Comparison of ENCODE assay signal across 26 mouse cellular contexts in genomic region chr13:39849391-39849790, GRCm38 (mm10).
DNase-seq lines count a peak whose midpoint lies in the region; ATAC-seq and TF ChIP-seq lines count a peak whose summit lies in the region.
"Had no signal": no experiment of that assay in that cellular context is flagged by ENCODE, and none has a peak within 500 bp of the region (broad histone marks: within the 10 kb centered on the region; RNA-seq: fewer than 3 reads in every experiment).

No protein-coding gene starts in this region.

- H3K27ac ChIP-seq in embryonic fibroblast, embryonic 13.5 days (ENCODE audit: insufficient read depth, low read length) = peak overlapping the region; percentile 90
- no peak overlapping the region for H3K27ac ChIP-seq in hindbrain, embryonic 14.5 days
- H3K27ac ChIP-seq: forebrain, embryonic 12.5 days; forebrain, embryonic 15.5 days; heart, adult 2 months; heart, embryonic 10.5 days; heart, embryonic 13.5 days; hindbrain, embryonic 12.5 days; intestine, embryonic 15.5 days had no signal

- H3K9ac ChIP-seq in hindbrain, embryonic 14.5 days = no peak overlapping the region
- H3K9ac ChIP-seq: forebrain, embryonic 12.5 days; forebrain, embryonic 15.5 days; heart, embryonic 13.5 days; hindbrain, embryonic 12.5 days; intestine, embryonic 15.5 days had no signal

- DNase-seq in 416B (ENCODE audit: low read depth) = peak; percentile 93
- peak; percentile 51 for DNase-seq in NIH3T3 (ENCODE audit: low read depth)
- no peak for DNase-seq in cerebellum, adult 11 months
- DNase-seq in retina, postnatal 1 day = no peak
- no peak for DNase-seq in adrenal gland, postnatal 10 days
- no peak for DNase-seq in hindbrain, embryonic 14.5 days (ENCODE audit: low spot score)
- DNase-seq: adrenal gland, adult 2 months; adrenal gland, postnatal 25 days; cerebellum, adult 18-20 months; cerebellum, adult 9-10 months; cerebellum, postnatal 14 days; gastrocnemius, postnatal 10 days; gastrocnemius, postnatal 36 days; heart, adult 2 months; heart, postnatal 14 days; heart, postnatal 4 days; kidney, adult 11 months; kidney, adult 8-10 months had no signal

- no peak for TF ChIP-seq CTCF in embryonic fibroblast, embryonic 13.5 days (IDR thresholded peaks at IDR 0.05; ENCODE audit: borderline replicate concordance, insufficient read depth, low read length)

- 90% methylated on average over 1 of the region's 1 CpGs for WGBS in hindbrain, embryonic 14.5 days

- H3K4me3 ChIP-seq in embryonic fibroblast, embryonic 13.5 days (ENCODE audit: insufficient read depth, low read length) = no peak overlapping the region
- H3K4me3 ChIP-seq in hindbrain, embryonic 14.5 days (replicated peaks; ENCODE audit: low read length) = no peak overlapping the region
- H3K4me3 ChIP-seq: forebrain, embryonic 12.5 days; forebrain, embryonic 15.5 days; heart, adult 2 months; heart, embryonic 10.5 days; heart, embryonic 13.5 days; hindbrain, embryonic 12.5 days; intestine, embryonic 15.5 days had no signal

- no peaks in the 10 kb centered on the region for H3K36me3 ChIP-seq in hindbrain, embryonic 14.5 days (replicated peaks; ENCODE audit: control insufficient read depth, insufficient read depth)
- H3K36me3 ChIP-seq: forebrain, embryonic 12.5 days; forebrain, embryonic 15.5 days; heart, embryonic 10.5 days; heart, embryonic 13.5 days; hindbrain, embryonic 12.5 days; intestine, embryonic 15.5 days had no signal

- no peaks in the 10 kb centered on the region for H3K4me1 ChIP-seq in embryonic fibroblast, embryonic 13.5 days (ENCODE audit: control insufficient read depth, insufficient read depth, low read length)
- H3K4me1 ChIP-seq in hindbrain, embryonic 14.5 days (replicated peaks; ENCODE audit: control insufficient read depth, insufficient read depth, low read length) = no peaks in the 10 kb centered on the region
- H3K4me1 ChIP-seq: forebrain, embryonic 12.5 days; forebrain, embryonic 15.5 days; heart, embryonic 10.5 days; heart, embryonic 13.5 days; hindbrain, embryonic 12.5 days; intestine, embryonic 15.5 days had no signal

- no peak for TF ChIP-seq POLR2A in embryonic fibroblast, embryonic 13.5 days (IDR thresholded peaks at IDR 0.05; ENCODE audit: low read depth, low read length)

- no peak overlapping the region for H3K4me2 ChIP-seq in hindbrain, embryonic 14.5 days (replicated peaks)
- H3K4me2 ChIP-seq: forebrain, embryonic 12.5 days; forebrain, embryonic 15.5 days; heart, embryonic 13.5 days; hindbrain, embryonic 12.5 days; intestine, embryonic 15.5 days had no signal

- H3K27me3 ChIP-seq in hindbrain, embryonic 14.5 days (ENCODE audit: control insufficient read depth, insufficient read depth, low read length) = no peaks in the 10 kb centered on the region
- H3K27me3 ChIP-seq: forebrain, embryonic 12.5 days; forebrain, embryonic 15.5 days; heart, embryonic 13.5 days; hindbrain, embryonic 12.5 days; intestine, embryonic 15.5 days had no signal

- no peak for ATAC-seq in hindbrain, embryonic 14.5 days (ENCODE audit: low FRiP score)
- ATAC-seq: forebrain, embryonic 15.5 days; hindbrain, embryonic 16.5 days; intestine, embryonic 15.5 days had no signal

- H3K9me3 ChIP-seq in hindbrain, embryonic 14.5 days (ENCODE audit: control insufficient read depth, low read length) = no peaks in the 10 kb centered on the region
- H3K9me3 ChIP-seq: forebrain, embryonic 12.5 days; forebrain, embryonic 15.5 days; heart, embryonic 10.5 days; heart, embryonic 13.5 days; hindbrain, embryonic 12.5 days; intestine, embryonic 15.5 days had no signal

Comparison
In these comparisons a context has a peak if more than half of its experiments do, and no peak if none do; other contexts are left out.
1. DNase-seq: peak in 416B (single experiment) and NIH3T3 (single experiment); none in cerebellum, adult 11 months (single experiment), retina, postnatal 1 day (single experiment), adrenal gland, postnatal 10 days (single experiment) and hindbrain, embryonic 14.5 days (single experiment).